Mouse (Mus musculus) embryonic facial prominence, embryonic 11.5 days (tissue): ENCODE results near the gene Upb1. TPM values are rescaled to one million over a fixed set of nuclear protein-coding genes. Genes with fewer than 3 reads are reported as not detected.
"Not testable (repeated sequence)": the region's sequence is repeated elsewhere in the genome, so short reads cannot be mapped to it uniquely, and the experiment has no call there.

Experiments
- ATAC-seq: fragments of 200-750 bp; cut with Nextera tagmentation; replicated peaks from 2 replicates; pipeline ENCODE4 v1.8.0; 2017; ENCODE audit warnings: low read depth; ENCODE audit not compliant: insufficient number of reproducible peaks, low FRiP score, low TSS enrichment
- DNase-seq: peaks from one replicate; pipeline ENCODE4 v3.0.0-alpha.2; 2015; ENCODE audit warnings: low spot score
- H3K27ac ChIP-seq: fragments of 300-500 bp; sonication (generic); replicated peaks from 2 replicates; pipeline ENCODE4 v1.5.1; 2014; ENCODE audit warnings: mild to moderate bottlenecking, low read depth, low read length, control low read depth
- H3K27me3 ChIP-seq: fragments of 300-500 bp; sonication (generic); 2 replicates; pipeline ENCODE4 v1.6.1; 2014; ENCODE audit warnings: mild to moderate bottlenecking, low read length, moderate library complexity, mixed read lengths; ENCODE audit not compliant: control insufficient read depth, insufficient read depth
- H3K36me3 ChIP-seq: fragments of 300-500 bp; sonication (generic); replicated peaks from 2 replicates; pipeline ENCODE4 v1.6.1; 2014; ENCODE audit warnings: low read depth, mild to moderate bottlenecking, low read length, moderate library complexity, mixed read lengths; ENCODE audit not compliant: control insufficient read depth, insufficient read depth
- H3K4me1 ChIP-seq: fragments of 300-500 bp; sonication (generic); 2 replicates; pipeline ENCODE4 v1.6.1; 2014; ENCODE audit warnings: low read length, mixed read lengths; ENCODE audit not compliant: control insufficient read depth, insufficient read depth
- H3K4me2 ChIP-seq: fragments of 300-500 bp; sonication (generic); 2 replicates; pipeline ENCODE4 v1.6.1; 2014; ENCODE audit warnings: low read depth, mild to moderate bottlenecking, control low read depth, low read length, moderate library complexity
- H3K4me3 ChIP-seq: fragments of 300-500 bp; sonication (generic); 2 replicates; pipeline ENCODE4 v1.5.1; 2014; ENCODE audit warnings: low read depth, low read length, control low read depth
- H3K9ac ChIP-seq: fragments of 300-500 bp; sonication (generic); replicated peaks from 2 replicates; pipeline ENCODE4 v1.6.1; 2014; ENCODE audit warnings: mild to moderate bottlenecking, control low read depth, low read length
- H3K9me3 ChIP-seq: fragments of 300-500 bp; sonication (generic); replicated peaks from 2 replicates; pipeline ENCODE4 v1.6.1; 2016; ENCODE audit warnings: mild to moderate bottlenecking, low read length, inconsistent platforms, mixed read lengths; ENCODE audit not compliant: control insufficient read depth
- WGBS: fragments of 180-500 bp; shearing (Covaris S2); extraction: QIAGEN DNeasy Blood & Tissue Kit; methylation state at CpG from one replicate; pipeline ENCODE4 v1.1.7; 2014; 5-methylcytosine and 5-hydroxymethylcytosine counted together
- polyA plus RNA-seq: library from polyadenylated mRNA; unstranded; fragments of >200 nt; fragmentation: Nextera tagmentation; extraction: Ambion mirVana; gene quantifications from 2 replicates; pipeline ENCODE4 v1.2.1, GENCODE M21; 2014

The Upb1 gene
- polyA plus RNA-seq, 1 experiment from 2014 or later: 0.07 TPM

DNA sequence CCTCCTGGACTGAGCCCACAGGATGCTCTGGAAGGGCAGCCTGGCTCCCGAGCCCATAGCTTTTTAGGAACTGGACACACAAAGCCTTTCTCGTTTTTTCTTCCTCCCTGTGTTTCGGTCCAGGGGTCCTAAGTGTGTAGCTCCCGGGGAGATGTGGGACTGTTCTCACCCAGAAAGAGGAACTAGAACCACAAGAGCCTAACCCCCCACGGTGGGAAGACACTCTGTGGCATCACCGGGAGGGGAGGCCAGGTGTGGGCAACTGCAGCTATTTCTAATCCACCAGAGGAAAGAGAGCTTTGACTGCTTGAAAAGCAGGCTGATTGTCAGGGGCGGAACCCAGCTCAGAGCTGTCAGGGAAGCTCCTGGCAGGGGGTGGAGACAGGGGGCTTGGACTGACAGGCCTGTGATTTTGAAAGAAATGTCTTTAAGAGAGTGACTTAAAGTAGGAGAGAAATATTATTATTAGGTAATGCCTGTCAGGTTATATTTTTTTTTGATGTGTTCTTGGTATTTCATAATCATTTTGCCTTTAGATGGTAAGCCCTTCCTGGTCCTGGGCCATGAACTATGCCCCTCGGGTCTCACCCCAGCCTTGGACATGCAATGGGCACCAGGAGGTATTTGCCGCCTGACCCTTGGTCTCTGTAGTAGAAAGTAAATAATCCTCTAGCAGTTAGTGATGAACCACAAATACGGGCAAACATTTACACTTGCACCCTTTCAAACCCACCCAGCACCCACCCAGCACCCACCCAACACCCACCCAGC is 10.6 kb downstream of the Upb1 start:
- not testable (repeated sequence) for H3K27ac ChIP-seq, H3K4me3 ChIP-seq, H3K27me3 ChIP-seq, ATAC-seq, H3K36me3 ChIP-seq, H3K9me3 ChIP-seq, H3K4me2 ChIP-seq, DNase-seq, H3K9ac ChIP-seq, H3K4me1 ChIP-seq
- WGBS: 34% methylated on average over 9 of the region's 10 CpGs

DNA sequence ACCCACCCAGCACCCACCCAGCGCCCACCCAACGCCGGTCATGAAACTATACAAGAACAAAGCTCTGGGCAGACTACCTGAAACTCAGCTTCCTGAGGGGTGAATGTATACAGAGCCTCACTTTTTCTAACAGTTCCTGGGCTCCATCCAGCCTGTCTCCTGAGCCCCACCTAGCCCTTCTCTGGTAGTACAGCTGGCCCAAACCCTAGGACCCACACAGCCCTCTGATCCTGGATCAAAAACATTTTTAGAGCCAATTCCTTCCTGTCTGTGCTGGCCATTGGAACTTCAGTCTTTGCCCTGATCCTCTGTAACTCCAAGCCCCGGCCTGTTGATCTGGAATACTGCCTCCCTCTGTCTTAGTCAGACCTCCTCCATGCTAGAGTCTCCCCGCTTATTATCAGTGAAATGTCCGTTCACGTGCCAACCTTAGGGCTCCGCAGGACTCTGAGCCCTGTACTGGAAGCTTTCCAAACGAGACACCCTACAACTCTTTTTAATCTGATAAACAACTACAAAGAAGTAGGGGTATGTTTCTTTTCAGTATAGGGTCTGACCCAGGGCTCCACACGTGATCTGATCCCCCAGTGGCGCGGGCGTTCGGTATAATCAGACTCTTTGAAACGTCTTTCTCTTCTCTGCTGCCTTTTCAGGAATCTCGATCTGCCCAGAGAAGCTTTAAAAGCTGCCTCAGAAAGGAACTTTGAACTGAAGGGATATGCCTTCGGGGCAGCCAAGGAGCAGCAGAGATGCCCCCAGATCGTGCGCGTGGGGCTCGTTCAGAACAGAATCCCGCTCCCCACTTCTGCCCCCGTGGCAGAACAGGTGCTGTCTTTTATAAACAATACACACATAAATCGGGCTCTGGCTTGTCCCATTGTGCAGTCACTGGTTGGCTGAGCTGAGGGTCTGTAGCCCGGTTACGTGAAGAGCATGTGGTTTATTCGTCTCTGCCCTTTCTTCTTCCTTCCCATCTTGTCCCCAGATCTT is 11.5 kb downstream of the Upb1 start:
- H3K9me3 ChIP-seq: no peaks in the 10 kb centered on the region
- 66% methylated on average over 27 of the region's 27 CpGs for WGBS
- H3K9ac ChIP-seq: no peak overlapping the region
- no peak overlapping the region for H3K4me2 ChIP-seq
- H3K36me3 ChIP-seq: no peaks in the 10 kb centered on the region
- no peak overlapping the region for H3K4me3 ChIP-seq
- ATAC-seq (no peak), DNase-seq (no peak)
- H3K27me3 ChIP-seq: no peaks in the 10 kb centered on the region
- no peak overlapping the region for H3K27ac ChIP-seq
- H3K4me1 ChIP-seq: no peaks in the 10 kb centered on the region

DNA sequence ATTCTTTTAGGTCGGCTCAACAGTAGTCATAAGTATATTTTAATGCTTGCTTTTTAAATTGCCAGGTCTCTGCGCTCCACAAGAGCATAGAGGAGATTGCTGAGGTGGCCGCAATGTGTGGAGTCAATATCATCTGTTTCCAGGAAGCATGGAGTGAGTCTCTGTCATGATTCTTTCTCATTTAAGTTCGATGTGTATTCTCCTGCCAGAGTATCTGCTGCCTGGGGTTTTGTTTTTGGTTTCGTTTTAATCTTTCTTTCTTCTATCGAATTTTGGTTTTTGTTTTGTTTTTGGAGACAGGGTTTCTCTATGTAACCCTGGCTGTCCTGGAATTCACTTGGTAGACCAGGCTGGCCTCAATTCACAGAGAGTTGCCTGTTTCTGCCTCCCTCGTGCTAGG is 14.0 kb downstream of the Upb1 start:
- no peaks in the 10 kb centered on the region for H3K27me3 ChIP-seq
- no peak overlapping the region for H3K4me3 ChIP-seq
- H3K4me1 ChIP-seq: no peaks in the 10 kb centered on the region
- H3K9ac ChIP-seq: no peak overlapping the region
- ATAC-seq (no peak), DNase-seq (no peak)
- no peaks in the 10 kb centered on the region for H3K9me3 ChIP-seq
- H3K27ac ChIP-seq: no peak overlapping the region
- H3K4me2 ChIP-seq: no peak overlapping the region
- H3K36me3 ChIP-seq: no peaks in the 10 kb centered on the region
- 80% methylated on average over 7 of the region's 7 CpGs for WGBS

GRCm38 (mm10) chr10:75417363-75418042 is 16.6 kb downstream of the Upb1 start:
- ATAC-seq: no peak
- Histone ChIP-seq H3K36me3 (no peaks in the 10 kb centered on the region), H3K27ac (no peak overlapping the region), H3K9me3 (no peaks in the 10 kb centered on the region), H3K9ac (no peak overlapping the region), H3K4me1 (no peaks in the 10 kb centered on the region), H3K4me2 (no peak overlapping the region), H3K4me3 (no peak overlapping the region), H3K27me3 (no peaks in the 10 kb centered on the region)
- no peak for DNase-seq
- 89% methylated on average over 8 of the region's 8 CpGs for WGBS

GRCm38 (mm10) chr10:75418747-75419146 is 17.8 kb downstream of the Upb1 start:
- WGBS: 63% methylated on average over 4 of the region's 4 CpGs
- no peak overlapping the region for H3K4me3 ChIP-seq
- no peak overlapping the region for H3K4me2 ChIP-seq
- ATAC-seq (no peak), DNase-seq (no peak)
- no peaks in the 10 kb centered on the region for H3K4me1 ChIP-seq
- no peak overlapping the region for H3K9ac ChIP-seq
- no peaks in the 10 kb centered on the region for H3K36me3 ChIP-seq
- H3K9me3 ChIP-seq: no peaks in the 10 kb centered on the region
- no peak overlapping the region for H3K27ac ChIP-seq
- no peaks in the 10 kb centered on the region for H3K27me3 ChIP-seq

GRCm38 (mm10) chr10:75424498-75424901 is 23.6 kb downstream of the Upb1 start:
- WGBS: 88% methylated on average over 10 of the region's 10 CpGs
- H3K4me1 ChIP-seq: no peaks in the 10 kb centered on the region
- H3K36me3 ChIP-seq: no peaks in the 10 kb centered on the region
- H3K9me3 ChIP-seq: no peaks in the 10 kb centered on the region
- H3K27me3 ChIP-seq: no peaks in the 10 kb centered on the region
- no peak for DNase-seq
- ATAC-seq: no peak
- H3K9ac ChIP-seq: no peak overlapping the region
- H3K4me2 ChIP-seq: no peak overlapping the region
- no peak overlapping the region for H3K27ac ChIP-seq
- no peak overlapping the region for H3K4me3 ChIP-seq

DNA sequence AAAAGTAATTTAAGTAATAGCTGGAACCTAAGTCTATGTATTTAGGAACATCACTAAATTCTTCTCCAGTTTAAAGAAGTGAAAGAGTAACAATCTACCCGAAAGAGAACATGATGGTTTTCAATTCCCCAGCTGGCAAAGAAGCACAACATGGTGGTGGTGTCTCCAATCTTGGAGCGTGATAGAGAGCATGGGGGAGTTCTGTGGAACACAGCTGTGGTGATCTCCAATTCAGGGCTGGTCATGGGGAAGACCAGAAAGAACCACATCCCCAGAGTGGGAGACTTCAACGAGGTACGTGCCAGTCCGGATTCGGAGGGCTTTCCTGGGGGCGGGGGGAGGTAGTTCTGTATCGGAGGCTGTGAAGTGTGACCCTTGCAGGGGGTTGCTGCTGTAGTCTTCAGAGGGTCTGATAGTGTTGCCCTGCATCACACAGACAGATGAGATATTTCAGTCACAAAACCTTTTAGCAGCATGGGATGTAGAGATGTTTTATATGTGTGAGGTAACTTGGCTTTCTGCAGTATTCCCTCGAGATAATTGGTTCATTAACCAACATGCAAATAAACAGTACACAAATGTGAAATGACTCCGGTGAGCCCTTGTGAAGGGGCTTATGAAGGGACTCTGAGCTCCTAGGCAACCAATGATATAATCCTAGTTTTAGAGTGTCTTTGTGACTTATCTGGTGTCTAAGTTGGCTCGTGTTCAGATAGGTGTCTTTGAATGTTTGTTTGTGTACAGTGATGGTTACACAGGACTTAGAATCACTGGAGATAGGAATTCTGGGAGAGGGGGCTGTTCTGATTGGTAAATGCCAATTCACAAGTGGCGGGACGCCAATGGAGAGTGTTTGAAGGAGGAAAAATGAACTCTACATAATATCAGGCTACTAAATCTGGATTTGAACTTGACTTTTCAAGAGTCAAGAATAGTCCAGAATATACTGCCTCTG is 27.4 kb downstream of the Upb1 start:
- no peaks in the 10 kb centered on the region for H3K9me3 ChIP-seq
- no peak overlapping the region for H3K9ac ChIP-seq
- H3K4me3 ChIP-seq: no peak overlapping the region
- H3K4me1 ChIP-seq: no peaks in the 10 kb centered on the region
- no peaks in the 10 kb centered on the region for H3K27me3 ChIP-seq
- ATAC-seq (no peak), DNase-seq (no peak)
- no peaks in the 10 kb centered on the region for H3K36me3 ChIP-seq
- no peak overlapping the region for H3K4me2 ChIP-seq
- H3K27ac ChIP-seq: no peak overlapping the region
- WGBS: 88% methylated on average over 13 of the region's 13 CpGs
